Mouse (Mus musculus): ENCODE results near the gene Elfn2.

Gene Elfn2

GRCm38 (mm10) chr15:78718290-78719250 is at the start of gene Elfn2:
Elfn2 (minus strand) TSS chr15:78718771.
- in situ Hi-C loops (cut with MboI; ENCODE audit: low pct_unique_long_range_greater_than_20kb in 1 of 2, low sequenced_read_pairs in 2 of 2, unreplicated experiment in 1 of 2) = no loop called here

- in situ Hi-C loops (cut with MboI; ENCODE audit: low pct_unique_long_range_greater_than_20kb in 1 of 2, low sequenced_read_pairs in 2 of 2, unreplicated experiment in 1 of 2) = no loop called here
Measured at GRCm38 (mm10) chr15:78763704-78764103, 45.1 kb upstream of the Elfn2 start.

- in situ Hi-C loops (cut with MboI; ENCODE audit: low pct_unique_long_range_greater_than_20kb in 1 of 2, low sequenced_read_pairs in 2 of 2, unreplicated experiment in 1 of 2) = no loop called here
Measured at GRCm38 (mm10) chr15:78763210-78763609, 44.6 kb upstream of the Elfn2 start.

GRCm38 (mm10) chr15:78761112-78761511 is 42.5 kb upstream of the Elfn2 start:
- in situ Hi-C loops (cut with MboI; ENCODE audit: low pct_unique_long_range_greater_than_20kb in 1 of 2, low sequenced_read_pairs in 2 of 2, unreplicated experiment in 1 of 2) = no loop called here

GRCm38 (mm10) chr15:78758132-78758531 is 39.6 kb upstream of the Elfn2 start:
- in situ Hi-C loops (cut with MboI; ENCODE audit: low pct_unique_long_range_greater_than_20kb in 1 of 2, low sequenced_read_pairs in 2 of 2, unreplicated experiment in 1 of 2) = no loop called here

- in situ Hi-C loops (cut with MboI; ENCODE audit: low pct_unique_long_range_greater_than_20kb in 1 of 2, low sequenced_read_pairs in 2 of 2, unreplicated experiment in 1 of 2) = no loop called here
Measured at GRCm38 (mm10) chr15:78755966-78756725, 37.6 kb upstream of the Elfn2 start.

GRCm38 (mm10) chr15:78755226-78755625 is 36.7 kb upstream of the Elfn2 start:
- in situ Hi-C loops (cut with MboI; ENCODE audit: low pct_unique_long_range_greater_than_20kb in 1 of 2, low sequenced_read_pairs in 2 of 2, unreplicated experiment in 1 of 2) = no loop called here

GRCm38 (mm10) chr15:78754144-78754543 is 35.6 kb upstream of the Elfn2 start:
- in situ Hi-C loops (cut with MboI; ENCODE audit: low pct_unique_long_range_greater_than_20kb in 1 of 2, low sequenced_read_pairs in 2 of 2, unreplicated experiment in 1 of 2) = no loop called here

GRCm38 (mm10) chr15:78752991-78753390 is 34.4 kb upstream of the Elfn2 start:
- in situ Hi-C loops (cut with MboI; ENCODE audit: low pct_unique_long_range_greater_than_20kb in 1 of 2, low sequenced_read_pairs in 2 of 2, unreplicated experiment in 1 of 2) = no loop called here

GRCm38 (mm10) chr15:78750608-78751350 is 32.2 kb upstream of the Elfn2 start:
- in situ Hi-C loops (cut with MboI; ENCODE audit: low pct_unique_long_range_greater_than_20kb in 1 of 2, low sequenced_read_pairs in 2 of 2, unreplicated experiment in 1 of 2) = no loop called here

GRCm38 (mm10) chr15:78749855-78750254 is 31.3 kb upstream of the Elfn2 start:
- in situ Hi-C loops (cut with MboI; ENCODE audit: low pct_unique_long_range_greater_than_20kb in 1 of 2, low sequenced_read_pairs in 2 of 2, unreplicated experiment in 1 of 2) = no loop called here

GRCm38 (mm10) chr15:78744206-78744605 is 25.6 kb upstream of the Elfn2 start:
- in situ Hi-C loops (cut with MboI; ENCODE audit: low pct_unique_long_range_greater_than_20kb in 1 of 2, low sequenced_read_pairs in 2 of 2, unreplicated experiment in 1 of 2) = no loop called here

GRCm38 (mm10) chr15:78742831-78743230 is 24.3 kb upstream of the Elfn2 start:
- in situ Hi-C loops (cut with MboI; ENCODE audit: low pct_unique_long_range_greater_than_20kb in 1 of 2, low sequenced_read_pairs in 2 of 2, unreplicated experiment in 1 of 2) = no loop called here

- in situ Hi-C loops (cut with MboI; ENCODE audit: low pct_unique_long_range_greater_than_20kb in 1 of 2, low sequenced_read_pairs in 2 of 2, unreplicated experiment in 1 of 2) = no loop called here
Measured at GRCm38 (mm10) chr15:78740662-78741061, 22.1 kb upstream of the Elfn2 start.

- in situ Hi-C loops (cut with MboI; ENCODE audit: low pct_unique_long_range_greater_than_20kb in 1 of 2, low sequenced_read_pairs in 2 of 2, unreplicated experiment in 1 of 2) = loop anchor here (10.0 kb wide), 1 partner anchor 112 kb away; no protein-coding TSS in a partner anchor
Measured at GRCm38 (mm10) chr15:78737146-78737545, 18.6 kb upstream of the Elfn2 start.

- in situ Hi-C loops (cut with MboI; ENCODE audit: low pct_unique_long_range_greater_than_20kb in 1 of 2, low sequenced_read_pairs in 2 of 2, unreplicated experiment in 1 of 2) = loop anchor here (10.0 kb wide), 1 partner anchor 112 kb away; no protein-coding TSS in a partner anchor
Measured at GRCm38 (mm10) chr15:78736681-78737100, 18.1 kb upstream of the Elfn2 start.

- in situ Hi-C loops (cut with MboI; ENCODE audit: low pct_unique_long_range_greater_than_20kb in 1 of 2, low sequenced_read_pairs in 2 of 2, unreplicated experiment in 1 of 2) = loop anchor here (10.0 kb wide), 1 partner anchor 111 kb away; no protein-coding TSS in a partner anchor
Measured at GRCm38 (mm10) chr15:78736181-78736579, 17.6 kb upstream of the Elfn2 start.

GRCm38 (mm10) chr15:78735431-78736180 is 17.0 kb upstream of the Elfn2 start:
- in situ Hi-C loops (cut with MboI; ENCODE audit: low pct_unique_long_range_greater_than_20kb in 1 of 2, low sequenced_read_pairs in 2 of 2, unreplicated experiment in 1 of 2) = loop anchor here (10.0 kb wide), 1 partner anchor 111 kb away; no protein-coding TSS in a partner anchor

Measured in mouse embryonic stem cell (cell line).